Mouse (Mus musculus): ENCODE results near the gene Rac1.

- TF ChIP-seq POLR2A (IDR thresholded peaks at IDR 0.05; ENCODE audit: control insufficient read depth, extremely low read depth, insufficient read depth, low read length, poor library complexity) (no peak), CTCF (IDR thresholded peaks at IDR 0.05; ENCODE audit: borderline replicate concordance, control insufficient read depth, extremely low read depth, insufficient read depth, low read length, poor library complexity) (no peak)
Observed at GRCm38 (mm10) chr5:143537022-143537421, 9.2 kb upstream of the Rac1 start.

All from thymus, adult 2 months (tissue).